Mouse (Mus musculus) limb, embryonic 14.5 days (tissue): ENCODE measurements around the gene Sez6l2. TPM values are rescaled to one million over a fixed set of nuclear protein-coding genes. Genes with fewer than 3 reads are reported as not detected.

Experiments used
- ATAC-seq: fragments of 200-750 bp; cut with Nextera tagmentation; 2 replicates; pipeline ENCODE4 v1.8.0; 2017; ENCODE audit warnings: low read depth, moderate number of reproducible peaks, moderate TSS enrichment; ENCODE audit not compliant: low FRiP score
- DNase-seq: peaks from one replicate; pipeline ENCODE4 v3.0.0-alpha.2; 2015; ENCODE audit warnings: low spot score
- H3K27ac ChIP-seq: fragments of 300-500 bp; sonication (generic); replicated peaks from 2 replicates; pipeline ENCODE4 v1.5.1; 2014; ENCODE audit warnings: low read depth, mild to moderate bottlenecking, low read length, moderate library complexity, mixed read lengths
- H3K27me3 ChIP-seq: fragments of 300-500 bp; sonication (generic); 2 replicates; pipeline ENCODE4 v1.6.1; 2014; ENCODE audit warnings: low read length, mixed read lengths; ENCODE audit not compliant: control insufficient read depth, insufficient read depth
- H3K36me3 ChIP-seq: fragments of 300-500 bp; sonication (generic); 2 replicates; pipeline ENCODE4 v1.6.1; 2014; ENCODE audit warnings: mild to moderate bottlenecking, low read length, moderate library complexity, mixed read lengths; ENCODE audit not compliant: control insufficient read depth, insufficient read depth
- H3K4me1 ChIP-seq: fragments of 300-500 bp; sonication (generic); 2 replicates; pipeline ENCODE4 v1.6.1; 2014; ENCODE audit warnings: antibody characterized with exemption, low read length, mixed read lengths; ENCODE audit not compliant: control insufficient read depth, insufficient read depth
- H3K4me2 ChIP-seq: fragments of 300-500 bp; sonication (generic); replicated peaks from 2 replicates; pipeline ENCODE4 v1.6.1; 2014; ENCODE audit warnings: low read depth, mild to moderate bottlenecking, low read length, moderate library complexity; ENCODE audit not compliant: severe bottlenecking
- H3K4me3 ChIP-seq: fragments of 300-500 bp; sonication (generic); replicated peaks from 2 replicates; pipeline ENCODE4 v1.5.1; 2014; ENCODE audit warnings: low read length
- H3K9ac ChIP-seq: fragments of 300-500 bp; sonication (generic); 2 replicates; pipeline ENCODE4 v1.6.1; 2014; ENCODE audit warnings: mild to moderate bottlenecking, low read depth, low read length, moderate library complexity; ENCODE audit not compliant: severe bottlenecking
- H3K9me3 ChIP-seq: fragments of 300-500 bp; sonication (generic); 2 replicates; pipeline ENCODE4 v1.6.1; 2016; ENCODE audit warnings: low read length; ENCODE audit not compliant: control insufficient read depth
- POLR2A ChIP-seq: fragments of 200-500 bp; IDR thresholded peaks from 2 replicates; pipeline ENCODE4 v1.8.0; 2012; ENCODE audit warnings: inconsistent platforms, mild to moderate bottlenecking, moderate library complexity, borderline replicate concordance; ENCODE audit not compliant: insufficient read depth, insufficient read length; ENCODE audit errors: extremely low read depth
- WGBS: fragments of 180-500 bp; shearing (Covaris S2); extraction: QIAGEN DNeasy Blood & Tissue Kit; methylation state at CpG from one replicate; pipeline ENCODE4 v1.1.7; 2014; 5-methylcytosine and 5-hydroxymethylcytosine counted together
- polyA plus RNA-seq, 2 experiments: library from polyadenylated mRNA; depleted of rRNA in 1 of 2; stranded (reverse) in 1 of 2; unstranded in 1 of 2; fragments of >200 nt; fragmentation: Nextera tagmentation in 1 of 2; extraction: Ambion mirVana in 1 of 2; gene quantifications; 2 replicates each; pipeline versions ENCODE4 v1.2.1 to v1.2.3; 2012 to 2014

Gene Sez6l2
- polyA plus RNA-seq, 2 experiments = 1.6 to 2.5 TPM

- Histone ChIP-seq H3K9me3 (no peaks in the 10 kb centered on the region), H3K9ac (peak overlapping the region; percentile 72), H3K27me3 (no peaks in the 10 kb centered on the region), H3K4me1 (peaks cover 62% of the 10 kb centered on the region), H3K4me3 (peak overlapping the region; percentile 61), H3K4me2 (peak overlapping the region; percentile 85), H3K36me3 (peaks cover 44% of the 10 kb centered on the region), H3K27ac (peak overlapping the region; percentile 76)
- TF ChIP-seq POLR2A = no peak
- no peak for ATAC-seq
- 74% methylated on average over 14 of the region's 14 CpGs for WGBS
- DNase-seq = no peak
Measured at GRCm38 (mm10) chr7:127019306-127019960, 69.1 kb downstream of the Sez6l2 start.

GRCm38 (mm10) chr7:127020031-127020430 lies 69.7 kb downstream of the Sez6l2 start:
- Histone ChIP-seq H3K4me3 (peak overlapping the region; percentile 61), H3K4me2 (peak overlapping the region; percentile 85), H3K4me1 (peaks cover 66% of the 10 kb centered on the region), H3K9ac (peak overlapping the region; percentile 72), H3K27ac (peak overlapping the region; percentile 76), H3K9me3 (no peaks in the 10 kb centered on the region), H3K27me3 (no peaks in the 10 kb centered on the region), H3K36me3 (peaks cover 46% of the 10 kb centered on the region)
- DNase-seq (no peak), ATAC-seq (no peak)
- WGBS = 66% methylated on average over 3 of the region's 3 CpGs
- TF ChIP-seq POLR2A = no peak

Other genes starting within 250 kb of the Sez6l2 start
- gene Coro1a, start 242.8 kb upstream of the Sez6l2 start, polyA plus RNA-seq (2012; rRNA removed) = 33.4 and 45.7 TPM in 2 replicates
- 43.0 and 45.0 TPM in 2 replicates for gene Coro1a, start 242.8 kb upstream of the Sez6l2 start, polyA plus RNA-seq (2014; fragmentation: Nextera tagmentation; extraction: Ambion mirVana)
- gene Mapk3, start 191.0 kb upstream of the Sez6l2 start, polyA plus RNA-seq (2012; rRNA removed) = 134 and 151 TPM in 2 replicates
- gene Mapk3, start 191.0 kb upstream of the Sez6l2 start, polyA plus RNA-seq (2014; fragmentation: Nextera tagmentation; extraction: Ambion mirVana) = 51.0 and 52.4 TPM in 2 replicates
- gene Gdpd3, start 184.2 kb upstream of the Sez6l2 start, polyA plus RNA-seq (2012; rRNA removed) = 13.6 and 15.0 TPM in 2 replicates
- gene Gdpd3, start 184.2 kb upstream of the Sez6l2 start, polyA plus RNA-seq (2014; fragmentation: Nextera tagmentation; extraction: Ambion mirVana) = 3.2 and 4.3 TPM in 2 replicates
- gene Ypel3, start 173.6 kb upstream of the Sez6l2 start, polyA plus RNA-seq (2012; rRNA removed) = 144 and 202 TPM in 2 replicates
- 131 and 151 TPM in 2 replicates for gene Ypel3, start 173.6 kb upstream of the Sez6l2 start, polyA plus RNA-seq (2014; fragmentation: Nextera tagmentation; extraction: Ambion mirVana)
- 2.0 and 2.7 TPM in 2 replicates for gene Tbx6, start 169.1 kb upstream of the Sez6l2 start, polyA plus RNA-seq (2012; rRNA removed)
- 0.29 and 0.41 TPM in 2 replicates for gene Tbx6, start 169.1 kb upstream of the Sez6l2 start, polyA plus RNA-seq (2014; fragmentation: Nextera tagmentation; extraction: Ambion mirVana)
- gene Ppp4c, start 158.1 kb upstream of the Sez6l2 start, polyA plus RNA-seq (2012; rRNA removed) = 238 and 252 TPM in 2 replicates
- gene Ppp4c, start 158.1 kb upstream of the Sez6l2 start, polyA plus RNA-seq (2014; fragmentation: Nextera tagmentation; extraction: Ambion mirVana) = 268 and 269 TPM in 2 replicates
- gene Fam57b, start 152.9 kb upstream of the Sez6l2 start, polyA plus RNA-seq (2012; rRNA removed) = 1.6 and 2.0 TPM in 2 replicates
- 0.21 and 0.44 TPM in 2 replicates for gene Fam57b, start 152.9 kb upstream of the Sez6l2 start, polyA plus RNA-seq (2014; fragmentation: Nextera tagmentation; extraction: Ambion mirVana)
- gene 4930451I11Rik, start 118.9 kb upstream of the Sez6l2 start, polyA plus RNA-seq (2012; rRNA removed) = not detected in 2 replicates
- gene 4930451I11Rik, start 118.9 kb upstream of the Sez6l2 start, polyA plus RNA-seq (2014; fragmentation: Nextera tagmentation; extraction: Ambion mirVana) = not detected in 2 replicates
- gene Doc2a, start 103.1 kb upstream of the Sez6l2 start, polyA plus RNA-seq (2012; rRNA removed) = 1.3 and 2.8 TPM in 2 replicates
- 0.76 and 0.92 TPM in 2 replicates for gene Doc2a, start 103.1 kb upstream of the Sez6l2 start, polyA plus RNA-seq (2014; fragmentation: Nextera tagmentation; extraction: Ambion mirVana)
- 55.1 and 120 TPM in 2 replicates for gene Hirip3, start 88.6 kb upstream of the Sez6l2 start, polyA plus RNA-seq (2012; rRNA removed)
- gene Hirip3, start 88.6 kb upstream of the Sez6l2 start, polyA plus RNA-seq (2014; fragmentation: Nextera tagmentation; extraction: Ambion mirVana) = 15.2 and 16.1 TPM in 2 replicates
- 84.3 and 89.8 TPM in 2 replicates for gene Ino80e, start 88.2 kb upstream of the Sez6l2 start, polyA plus RNA-seq (2012; rRNA removed)
- gene Ino80e, start 88.2 kb upstream of the Sez6l2 start, polyA plus RNA-seq (2014; fragmentation: Nextera tagmentation; extraction: Ambion mirVana) = 86.7 TPM in 2 replicates
- 106 and 121 TPM in 2 replicates for gene Taok2, start 65.9 kb upstream of the Sez6l2 start, polyA plus RNA-seq (2012; rRNA removed)
- gene Taok2, start 65.9 kb upstream of the Sez6l2 start, polyA plus RNA-seq (2014; fragmentation: Nextera tagmentation; extraction: Ambion mirVana) = 28.5 and 37.1 TPM in 2 replicates
- gene Tmem219, start 27.6 kb upstream of the Sez6l2 start, polyA plus RNA-seq (2012; rRNA removed) = 33.2 and 41.6 TPM in 2 replicates
- 31.0 and 33.8 TPM in 2 replicates for gene Tmem219, start 27.6 kb upstream of the Sez6l2 start, polyA plus RNA-seq (2014; fragmentation: Nextera tagmentation; extraction: Ambion mirVana)
- 21.4 and 24.4 TPM in 2 replicates for gene Kctd13, start 21.7 kb upstream of the Sez6l2 start, polyA plus RNA-seq (2012; rRNA removed)
- gene Kctd13, start 21.7 kb upstream of the Sez6l2 start, polyA plus RNA-seq (2014; fragmentation: Nextera tagmentation; extraction: Ambion mirVana) = 14.2 and 16.6 TPM in 2 replicates
- 0.26 and 1.4 TPM in 2 replicates for gene Asphd1, start 981 bp upstream of the Sez6l2 start, polyA plus RNA-seq (2012; rRNA removed)
- 0.12 and 0.15 TPM in 2 replicates for gene Asphd1, start 981 bp upstream of the Sez6l2 start, polyA plus RNA-seq (2014; fragmentation: Nextera tagmentation; extraction: Ambion mirVana)
- 123 and 172 TPM in 2 replicates for gene Cdipt, start 25.4 kb downstream of the Sez6l2 start, polyA plus RNA-seq (2012; rRNA removed)
- 84.8 and 94.0 TPM in 2 replicates for gene Cdipt, start 25.4 kb downstream of the Sez6l2 start, polyA plus RNA-seq (2014; fragmentation: Nextera tagmentation; extraction: Ambion mirVana)
- gene Cdiptos, start 25.5 kb downstream of the Sez6l2 start, polyA plus RNA-seq (2012; rRNA removed) = 1.5 and 1.9 TPM in 2 replicates
- gene Cdiptos, start 25.5 kb downstream of the Sez6l2 start, polyA plus RNA-seq (2014; fragmentation: Nextera tagmentation; extraction: Ambion mirVana) = 0.83 and 1.2 TPM in 2 replicates
- gene Mvp, start 64.1 kb downstream of the Sez6l2 start, polyA plus RNA-seq (2012; rRNA removed) = 7.9 and 8.0 TPM in 2 replicates
- 7.3 and 7.9 TPM in 2 replicates for gene Mvp, start 64.1 kb downstream of the Sez6l2 start, polyA plus RNA-seq (2014; fragmentation: Nextera tagmentation; extraction: Ambion mirVana)
- 3.2 and 4.3 TPM in 2 replicates for gene Pagr1b, start 65.9 kb downstream of the Sez6l2 start, polyA plus RNA-seq (2012; rRNA removed)
- gene Pagr1b, start 65.9 kb downstream of the Sez6l2 start, polyA plus RNA-seq (2014; fragmentation: Nextera tagmentation; extraction: Ambion mirVana) = 0.61 TPM in 1 of 2 replicates, not detected in the other
- gene Pagr1a, start 66.8 kb downstream of the Sez6l2 start, polyA plus RNA-seq (2012; rRNA removed) = 27.0 and 31.9 TPM in 2 replicates
- gene Pagr1a, start 66.8 kb downstream of the Sez6l2 start, polyA plus RNA-seq (2014; fragmentation: Nextera tagmentation; extraction: Ambion mirVana) = 47.6 and 63.6 TPM in 2 replicates
- gene Gm42742, start 70.5 kb downstream of the Sez6l2 start, polyA plus RNA-seq (2012; rRNA removed) = 111 and 143 TPM in 2 replicates
- 26.8 and 37.7 TPM in 2 replicates for gene Gm42742, start 70.5 kb downstream of the Sez6l2 start, polyA plus RNA-seq (2014; fragmentation: Nextera tagmentation; extraction: Ambion mirVana)
- gene Prrt2, start 70.6 kb downstream of the Sez6l2 start, polyA plus RNA-seq (2012; rRNA removed) = 74.6 and 130 TPM in 2 replicates
- gene Prrt2, start 70.6 kb downstream of the Sez6l2 start, polyA plus RNA-seq (2014; fragmentation: Nextera tagmentation; extraction: Ambion mirVana) = 21.2 and 21.3 TPM in 2 replicates
- 298 and 365 TPM in 2 replicates for gene Maz, start 76.5 kb downstream of the Sez6l2 start, polyA plus RNA-seq (2012; rRNA removed)
- gene Maz, start 76.5 kb downstream of the Sez6l2 start, polyA plus RNA-seq (2014; fragmentation: Nextera tagmentation; extraction: Ambion mirVana) = 66.7 and 81.4 TPM in 2 replicates
- gene Kif22, start 91.9 kb downstream of the Sez6l2 start, polyA plus RNA-seq (2012; rRNA removed) = 57.4 and 68.4 TPM in 2 replicates
- 87.2 and 92.8 TPM in 2 replicates for gene Kif22, start 91.9 kb downstream of the Sez6l2 start, polyA plus RNA-seq (2014; fragmentation: Nextera tagmentation; extraction: Ambion mirVana)
- 0.45 TPM in 1 of 2 replicates, not detected in the other for gene Zg16, start 136.8 kb downstream of the Sez6l2 start, polyA plus RNA-seq (2012; rRNA removed)
- gene Zg16, start 136.8 kb downstream of the Sez6l2 start, polyA plus RNA-seq (2014; fragmentation: Nextera tagmentation; extraction: Ambion mirVana) = not detected in 2 replicates
- 5.6 and 7.1 TPM in 2 replicates for gene AI467606, start 140.8 kb downstream of the Sez6l2 start, polyA plus RNA-seq (2012; rRNA removed)
- 4.9 and 5.3 TPM in 2 replicates for gene AI467606, start 140.8 kb downstream of the Sez6l2 start, polyA plus RNA-seq (2014; fragmentation: Nextera tagmentation; extraction: Ambion mirVana)
- 6.0 and 6.5 TPM in 2 replicates for gene Qprt, start 171.7 kb downstream of the Sez6l2 start, polyA plus RNA-seq (2012; rRNA removed)
- 3.9 and 4.3 TPM in 2 replicates for gene Qprt, start 171.7 kb downstream of the Sez6l2 start, polyA plus RNA-seq (2014; fragmentation: Nextera tagmentation; extraction: Ambion mirVana)
- gene Spn, start 187.3 kb downstream of the Sez6l2 start, polyA plus RNA-seq (2012; rRNA removed) = 0.73 and 0.87 TPM in 2 replicates
- gene Spn, start 187.3 kb downstream of the Sez6l2 start, polyA plus RNA-seq (2014; fragmentation: Nextera tagmentation; extraction: Ambion mirVana) = 0.37 and 0.44 TPM in 2 replicates
- gene Cd2bp2, start 245.5 kb downstream of the Sez6l2 start, polyA plus RNA-seq (2012; rRNA removed) = 84.2 and 110 TPM in 2 replicates
- gene Cd2bp2, start 245.5 kb downstream of the Sez6l2 start, polyA plus RNA-seq (2014; fragmentation: Nextera tagmentation; extraction: Ambion mirVana) = 54.2 and 61.0 TPM in 2 replicates